Mouse (Mus musculus) stomach, postnatal 0 days (tissue): ENCODE measurements around the gene Snai1. TPM values are rescaled to one million over a fixed set of nuclear protein-coding genes. Genes with fewer than 3 reads are reported as not detected.

Experiments used
- ATAC-seq: fragments of 200-750 bp; cut with Nextera tagmentation; 2 replicates; pipeline ENCODE4 v1.8.0; 2017; ENCODE audit not compliant: low FRiP score, low TSS enrichment
- DNase-seq: peaks from one replicate; pipeline ENCODE4 v3.0.0-alpha.2; 2016; ENCODE audit warnings: low spot score
- H3K27ac ChIP-seq: fragments of 300-500 bp; sonication (generic); replicated peaks from 2 replicates; pipeline ENCODE4 v1.5.1; 2014; ENCODE audit warnings: mild to moderate bottlenecking, control low read depth
- H3K27me3 ChIP-seq: fragments of 300-500 bp; sonication (generic); 2 replicates; pipeline ENCODE4 v1.6.1; 2014; ENCODE audit warnings: low read length; ENCODE audit not compliant: control insufficient read depth, insufficient read depth
- H3K36me3 ChIP-seq: fragments of 300-500 bp; sonication (generic); 2 replicates; pipeline ENCODE4 v1.6.1; 2014; ENCODE audit warnings: low read length, mixed read lengths; ENCODE audit not compliant: control insufficient read depth, insufficient read depth
- H3K4me1 ChIP-seq: fragments of 300-500 bp; sonication (generic); replicated peaks from 2 replicates; pipeline ENCODE4 v1.6.1; 2014; ENCODE audit warnings: antibody characterized with exemption; ENCODE audit not compliant: control insufficient read depth, insufficient read depth
- H3K4me2 ChIP-seq: fragments of 300-500 bp; sonication (generic); replicated peaks from 2 replicates; pipeline ENCODE4 v1.6.1; 2014; ENCODE audit warnings: low read depth, mild to moderate bottlenecking, control low read depth, moderate library complexity
- H3K4me3 ChIP-seq: fragments of 300-500 bp; sonication (generic); 2 replicates; pipeline ENCODE4 v1.5.1; 2014; ENCODE audit warnings: low read depth, low read length, control low read depth
- H3K9ac ChIP-seq: fragments of 300-500 bp; sonication (generic); 2 replicates; pipeline ENCODE4 v1.6.1; 2014; ENCODE audit warnings: mild to moderate bottlenecking, low read length, control low read depth, mixed read lengths
- H3K9me3 ChIP-seq: fragments of 300-500 bp; sonication (generic); 2 replicates; pipeline ENCODE4 v1.6.1; 2016; ENCODE audit warnings: low read length; ENCODE audit not compliant: control insufficient read depth
- CTCF ChIP-seq: IDR thresholded peaks from 2 replicates; pipeline ENCODE4 v1.5.1; 2016; ENCODE audit warnings: antibody characterized with exemption, low read depth, mild to moderate bottlenecking, moderate library complexity
- EP300 ChIP-seq: optimal IDR thresholded peaks from 2 replicates; pipeline ENCODE3; 2016; ENCODE audit warnings: antibody characterized with exemption
- WGBS: fragments of 180-500 bp; shearing (Covaris S2); extraction: QIAGEN DNeasy Blood & Tissue Kit; methylation state at CpG from one replicate; pipeline ENCODE4 v1.1.7; 2014; 5-methylcytosine and 5-hydroxymethylcytosine counted together
- polyA plus RNA-seq: library from polyadenylated mRNA; unstranded; fragments of >200 nt; fragmentation: Nextera tagmentation; extraction: Ambion mirVana; gene quantifications from 2 replicates; pipeline ENCODE4 v1.2.1, GENCODE M21; 2015

The Snai1 gene
- polyA plus RNA-seq, 1 experiment from 2014 or later = 8.3 TPM

DNA sequence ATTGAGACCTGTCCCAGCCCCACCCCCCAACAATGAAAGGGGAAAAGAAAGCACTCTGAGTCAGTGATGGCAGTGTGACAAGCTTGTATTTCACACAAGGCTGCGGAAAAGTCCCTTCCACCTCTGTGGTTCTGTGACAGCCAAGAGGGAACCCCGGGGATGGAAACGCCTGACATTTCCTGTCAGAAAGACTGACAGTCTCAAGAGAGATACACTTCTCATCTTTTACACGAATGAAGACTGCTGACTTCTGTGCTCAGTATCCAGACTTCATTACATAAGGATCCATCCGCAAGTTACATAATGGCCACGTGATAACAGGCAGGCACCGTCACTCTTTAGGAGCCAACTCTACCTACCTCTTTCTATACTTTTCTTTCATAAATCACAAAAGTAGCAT lies 41.6 kb upstream of the Snai1 start:
- Histone ChIP-seq H3K4me3 (no peak overlapping the region), H3K4me1 (peaks cover 2% of the 10 kb centered on the region; the same call in 1 of the 2 replicates), H3K27me3 (no peaks in the 10 kb centered on the region), H3K9me3 (no peaks in the 10 kb centered on the region), H3K27ac (no peak overlapping the region), H3K4me2 (no peak overlapping the region), H3K9ac (no peak overlapping the region), H3K36me3 (no peaks in the 10 kb centered on the region)
- TF ChIP-seq CTCF (no peak), EP300 (no peak)
- ATAC-seq (no peak), DNase-seq (no peak)
- 75% methylated on average over 7 of the region's 7 CpGs for WGBS

DNA sequence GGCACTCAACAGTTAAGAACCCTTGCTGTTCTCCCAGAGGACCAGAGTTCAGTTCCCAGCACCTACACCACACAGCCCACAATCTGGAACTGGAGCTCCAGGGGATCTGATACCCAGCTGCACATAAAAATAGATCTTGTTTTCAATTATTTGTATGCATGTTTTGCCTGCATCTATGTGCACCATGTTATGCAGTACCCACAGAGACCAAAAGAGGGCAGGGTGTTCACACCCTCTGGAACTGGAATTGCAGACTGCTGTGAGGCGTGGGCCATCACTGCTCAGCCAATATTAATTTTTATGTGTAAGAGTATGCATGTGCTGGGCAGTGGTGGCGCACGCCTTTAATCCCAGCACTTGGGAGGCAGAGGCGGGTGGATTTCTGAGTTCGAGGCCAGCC lies 40.7 kb upstream of the Snai1 start:
- ATAC-seq = no peak
- DNase-seq = peak; percentile 63
- Histone ChIP-seq H3K4me3 (no peak overlapping the region), H3K27me3 (no peaks in the 10 kb centered on the region), H3K4me2 (no peak overlapping the region), H3K9me3 (no peaks in the 10 kb centered on the region), H3K4me1 (no peaks in the 10 kb centered on the region; the same call in 1 of the 2 replicates), H3K36me3 (no peaks in the 10 kb centered on the region), H3K27ac (no peak overlapping the region), H3K9ac (no peak overlapping the region)
- no peak for TF ChIP-seq EP300
- TF ChIP-seq CTCF = peak; percentile 76
- 75% methylated on average over 5 of the region's 5 CpGs for WGBS

DNA sequence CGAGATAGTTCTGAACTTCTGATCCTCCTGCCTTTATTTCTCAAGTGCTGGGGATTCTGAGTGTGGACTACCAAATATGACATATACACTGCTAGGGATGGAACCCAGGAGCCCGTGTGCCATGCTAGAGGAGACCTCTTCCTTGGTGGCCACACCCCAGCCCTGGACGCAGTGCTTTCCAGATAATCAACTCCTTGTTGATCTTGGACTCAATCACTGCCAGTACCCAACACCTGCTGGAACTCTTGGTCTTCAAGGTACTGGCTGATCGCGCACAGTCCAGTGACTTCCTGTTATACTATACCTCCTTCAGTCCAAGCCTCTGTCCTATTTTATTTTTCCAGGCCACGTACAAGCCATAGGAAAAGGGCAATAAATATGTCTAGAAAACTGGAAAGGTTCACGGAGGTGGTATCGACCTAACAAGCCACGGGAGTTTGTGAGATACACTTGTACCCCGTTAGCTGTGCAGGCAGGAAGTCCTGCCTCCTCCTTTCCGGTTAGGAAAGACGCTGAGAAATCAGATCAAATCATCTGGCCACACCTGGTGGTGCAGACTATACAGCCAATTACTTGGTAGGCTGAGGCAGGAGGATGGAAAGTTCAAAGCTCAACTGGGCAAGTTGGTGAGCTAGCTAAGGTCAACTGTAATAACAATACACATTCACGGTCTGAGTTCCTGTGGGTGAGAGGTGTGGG lies 35.3 kb upstream of the Snai1 start:
- DNase-seq (peak; percentile 34), ATAC-seq (peak; percentile 64; the same call in 1 of the 2 replicates)
- Histone ChIP-seq H3K27me3 (no peaks in the 10 kb centered on the region), H3K27ac (peak overlapping the region; percentile 91), H3K9ac (peak overlapping the region; percentile 91), H3K4me1 (peaks cover 2% of the 10 kb centered on the region; the same call in 1 of the 2 replicates), H3K4me2 (peak overlapping the region; percentile 89), H3K9me3 (no peaks in the 10 kb centered on the region), H3K36me3 (no peaks in the 10 kb centered on the region), H3K4me3 (peak overlapping the region; percentile 96)
- TF ChIP-seq CTCF = no peak
- no peak for TF ChIP-seq EP300
- WGBS = 45% methylated on average over 13 of the region's 13 CpGs

DNA sequence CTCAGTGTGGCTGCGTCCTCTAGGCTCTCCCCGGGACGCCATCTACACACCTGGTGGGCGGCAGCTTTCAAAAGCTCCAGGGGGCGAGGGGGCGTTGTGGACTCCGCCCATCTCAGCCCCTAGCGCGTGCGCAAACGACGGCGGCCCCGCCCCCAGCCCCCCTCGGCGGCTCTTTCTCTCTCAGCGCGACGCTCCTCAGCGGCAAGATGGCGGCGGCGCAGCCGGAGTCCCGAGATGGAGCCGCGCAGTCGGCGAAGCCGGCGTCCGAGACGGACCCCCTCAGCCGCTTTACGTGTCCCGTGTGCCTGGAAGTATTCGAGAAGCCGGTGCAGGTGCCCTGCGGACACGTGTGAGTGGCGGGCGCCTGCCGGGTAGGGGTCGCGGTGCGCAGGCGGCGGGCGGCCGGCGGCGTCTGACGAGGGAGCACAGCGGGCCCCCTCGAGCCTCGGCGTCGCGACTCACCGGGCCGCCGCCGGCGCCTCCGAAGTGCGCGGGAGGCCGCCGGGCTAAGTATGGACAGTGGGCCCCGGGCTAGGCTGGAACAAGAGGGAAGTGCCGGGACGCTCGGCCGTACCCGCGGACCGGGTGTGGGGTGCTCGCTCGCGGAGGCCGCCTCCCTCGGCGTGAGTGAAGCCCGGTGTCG lies 34.6 kb upstream of the Snai1 start:
- Histone ChIP-seq H3K9me3 (no peaks in the 10 kb centered on the region), H3K4me1 (peaks cover 2% of the 10 kb centered on the region; the same call in 1 of the 2 replicates), H3K36me3 (no peaks in the 10 kb centered on the region), H3K4me2 (peak overlapping the region; percentile 89), H3K9ac (peak overlapping the region; percentile 91), H3K27me3 (no peaks in the 10 kb centered on the region), H3K27ac (peak overlapping the region; percentile 91), H3K4me3 (peak overlapping the region; percentile 96)
- WGBS = under 1% methylated on average over 76 of the region's 85 CpGs
- TF ChIP-seq CTCF (peak; percentile 45), EP300 (no peak)
- ATAC-seq = peak; percentile 80
- peak; percentile 90 for DNase-seq

DNA sequence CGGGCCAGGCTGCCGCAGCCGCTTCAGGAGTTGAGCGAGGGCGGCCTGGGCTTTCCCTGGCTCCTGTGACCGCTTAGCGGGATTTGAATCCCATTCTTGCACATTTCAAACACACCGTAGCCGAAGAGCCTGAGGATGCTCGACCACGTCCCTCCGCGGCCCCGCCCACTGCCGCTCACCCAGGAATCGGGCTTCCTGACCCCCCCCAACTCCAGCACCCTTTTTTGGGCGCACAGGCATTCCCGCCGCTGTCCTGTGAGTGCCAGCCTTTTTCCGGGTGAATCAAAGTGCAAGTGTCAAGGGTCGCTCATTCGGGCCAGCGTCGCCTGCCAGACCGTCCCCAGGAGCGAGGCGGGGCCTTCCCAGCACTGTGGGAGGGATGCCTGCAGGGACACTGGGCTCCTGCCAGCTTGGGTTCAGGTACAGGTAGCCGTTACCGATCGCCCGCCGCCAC lies 34.1 kb upstream of the Snai1 start:
- Histone ChIP-seq H3K4me3 (peak overlapping the region; percentile 96), H3K27me3 (no peaks in the 10 kb centered on the region), H3K36me3 (no peaks in the 10 kb centered on the region), H3K9ac (peak overlapping the region; percentile 91), H3K4me1 (peaks cover 2% of the 10 kb centered on the region; the same call in 1 of the 2 replicates), H3K9me3 (no peaks in the 10 kb centered on the region), H3K4me2 (peak overlapping the region; percentile 89), H3K27ac (peak overlapping the region; percentile 91)
- 0 out of 2 replicates have a peak, but pooled peaks have one; percentile 3 for ATAC-seq
- TF ChIP-seq EP300 (no peak), CTCF (no peak)
- peak; percentile 59 for DNase-seq
- WGBS = under 1% methylated on average over 32 of the region's 32 CpGs
